Mouse (Mus musculus) v-Abl transformed pro-B cells (cell line): Measurements from ENCODE around the gene Klhl7.
"Not testable (repeated sequence)": the region's sequence is repeated elsewhere in the genome, so short reads cannot be mapped to it uniquely, and the experiment has no call there.

ENCODE experiments used
- in situ Hi-C, 2 experiments: fragments of 400-800 bp; cut with MboI; formaldehyde crosslinking; loops; one replicate each; pipeline ENCODE4 v1.15.1; 2025; ENCODE audit not compliant: unreplicated experiment in 2 of 2

Gene Klhl7

DNA sequence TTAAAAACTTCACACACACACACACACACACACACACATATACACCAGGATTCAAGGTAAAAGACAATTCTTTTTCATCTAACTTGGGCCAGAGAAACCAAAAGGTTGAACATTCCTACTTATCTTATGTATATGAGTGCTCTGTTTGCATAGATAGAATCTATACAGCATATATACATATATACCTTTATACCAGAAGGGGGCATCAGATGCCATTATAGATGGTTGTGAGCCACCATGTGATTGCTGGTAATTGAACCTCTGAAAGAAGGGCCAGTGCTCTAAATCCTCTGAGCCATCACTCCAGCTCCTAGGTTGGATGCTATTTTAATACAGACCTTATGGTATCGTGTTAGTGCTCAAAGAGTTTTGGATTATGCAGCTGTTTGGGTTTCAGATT lies 12.0 kb upstream of the Klhl7 start:
- in situ Hi-C loops, result loop anchor here in 1 of 2 experiments (10.0 kb wide), 1 partner anchor 276 kb away; the partner anchor contains the start of gene Nos3

DNA sequence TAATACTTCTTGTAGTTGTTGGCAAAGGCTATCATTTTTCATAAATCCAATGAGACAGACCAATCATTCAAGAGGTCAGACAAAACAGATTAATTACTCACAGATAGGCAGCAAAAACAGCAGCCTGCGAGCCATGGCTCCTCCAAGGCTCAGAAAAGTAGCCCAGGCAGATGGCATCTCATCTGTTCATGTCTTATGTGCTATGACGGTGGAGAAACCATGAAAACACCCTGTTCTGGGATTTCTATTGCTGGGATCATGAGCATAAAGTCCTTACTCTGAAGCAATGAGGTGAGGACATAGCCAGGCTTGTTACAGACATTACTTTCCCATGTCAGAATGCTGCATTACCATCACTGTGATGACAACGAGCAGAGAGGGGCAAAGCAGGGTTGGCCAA lies 7.9 kb upstream of the Klhl7 start:
- in situ Hi-C loops, result no loop called here

DNA sequence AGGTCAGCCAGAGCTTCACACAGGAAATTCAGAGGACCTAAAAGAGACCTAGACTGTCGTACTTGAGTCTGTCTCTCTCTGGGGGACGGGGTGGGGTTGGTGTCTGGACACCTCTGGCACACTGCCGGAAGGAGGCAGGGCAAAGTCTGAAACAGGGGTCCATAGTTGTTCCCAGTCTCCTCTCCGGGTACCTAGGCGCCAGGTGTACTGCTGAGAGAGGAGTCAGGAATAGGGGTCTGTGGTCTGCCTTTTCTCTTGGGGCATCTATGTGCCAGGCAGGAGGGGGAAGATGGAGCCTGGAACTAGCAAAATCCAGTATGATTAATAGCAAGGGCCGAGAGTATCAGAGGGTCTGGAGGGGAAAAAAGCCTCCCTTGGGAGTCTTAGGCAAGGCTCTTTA lies 5.0 kb upstream of the Klhl7 start:
- in situ Hi-C loops, result no loop called here

DNA sequence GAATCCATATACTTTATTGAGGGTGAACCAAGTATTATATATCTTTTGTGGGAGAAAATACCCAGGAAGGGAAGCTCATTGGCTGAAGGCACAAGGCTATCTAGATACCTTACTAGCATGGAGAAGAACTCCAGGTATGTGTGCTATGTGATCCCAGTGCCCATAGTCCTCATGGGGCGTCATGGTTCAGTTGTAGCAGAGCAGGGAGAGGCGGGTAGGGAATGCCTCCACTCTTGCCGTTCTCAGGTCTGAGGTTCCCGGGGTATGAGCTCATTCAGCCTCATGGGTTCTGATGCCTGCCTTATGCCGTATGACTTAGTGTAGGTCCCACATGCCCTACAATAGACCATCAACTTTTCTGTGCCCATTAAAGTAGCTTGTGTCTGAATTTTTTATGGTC lies 4.5 kb upstream of the Klhl7 start:
- in situ Hi-C loops, result no loop called here

DNA sequence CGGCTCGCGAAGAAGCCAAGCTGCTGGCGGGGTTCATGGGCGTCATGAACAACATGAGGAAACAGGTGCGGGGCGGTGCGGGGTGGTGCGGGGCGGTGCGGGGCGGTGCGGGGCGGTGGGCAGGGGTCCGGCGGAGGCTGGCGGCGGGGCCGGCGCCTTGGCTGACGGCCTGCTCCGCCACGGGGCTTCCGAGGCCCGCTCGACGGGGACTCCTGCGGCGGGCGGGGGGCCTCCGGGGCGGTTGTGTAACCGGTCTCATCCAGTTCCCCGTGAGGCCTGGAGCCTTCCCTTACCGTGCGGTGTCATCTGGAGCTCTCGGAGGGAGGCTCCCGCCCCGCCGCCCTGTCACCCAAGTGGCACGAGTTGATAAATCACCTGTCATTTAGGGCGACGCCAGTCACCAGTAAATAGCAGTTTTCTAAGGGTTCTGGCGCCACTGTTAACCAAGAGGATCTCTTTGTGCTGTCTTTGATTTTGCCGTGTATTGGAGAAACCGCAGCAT lies 456 bp downstream of the Klhl7 start:
- in situ Hi-C loops, result no loop called here

DNA sequence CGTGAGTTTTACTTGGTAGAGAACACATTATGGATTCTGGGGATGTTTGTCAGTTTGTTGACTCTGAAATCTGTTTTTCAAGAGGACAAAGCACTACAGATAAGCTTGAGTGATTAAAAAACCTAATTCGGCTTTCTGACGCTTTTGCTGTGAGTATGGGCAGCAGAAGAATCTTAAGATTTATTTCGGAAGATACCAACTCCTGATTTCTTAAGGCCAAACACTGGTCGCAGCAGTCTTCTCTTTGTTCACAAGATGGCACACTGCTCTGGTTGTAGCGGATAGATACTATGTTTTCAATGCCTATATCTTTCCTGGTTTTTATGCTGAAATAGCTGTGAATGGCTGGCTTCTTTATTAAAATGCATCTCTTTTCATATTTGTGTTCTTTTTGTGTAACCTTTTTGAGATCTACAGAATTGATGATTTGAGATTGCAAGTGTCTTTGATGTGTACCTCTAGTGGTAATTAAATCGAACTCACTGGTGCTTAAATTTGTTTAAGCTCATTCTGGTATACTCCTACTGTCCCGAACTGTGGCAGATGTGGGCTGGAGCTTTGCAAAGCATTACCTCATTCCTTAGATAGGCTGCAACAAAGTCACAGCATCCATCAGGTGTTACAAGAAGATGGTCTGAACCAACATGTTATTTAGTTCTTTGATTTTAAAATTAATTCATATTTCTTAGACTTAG lies 1.2 kb downstream of the Klhl7 start:
- in situ Hi-C loops, result no loop called here

DNA sequence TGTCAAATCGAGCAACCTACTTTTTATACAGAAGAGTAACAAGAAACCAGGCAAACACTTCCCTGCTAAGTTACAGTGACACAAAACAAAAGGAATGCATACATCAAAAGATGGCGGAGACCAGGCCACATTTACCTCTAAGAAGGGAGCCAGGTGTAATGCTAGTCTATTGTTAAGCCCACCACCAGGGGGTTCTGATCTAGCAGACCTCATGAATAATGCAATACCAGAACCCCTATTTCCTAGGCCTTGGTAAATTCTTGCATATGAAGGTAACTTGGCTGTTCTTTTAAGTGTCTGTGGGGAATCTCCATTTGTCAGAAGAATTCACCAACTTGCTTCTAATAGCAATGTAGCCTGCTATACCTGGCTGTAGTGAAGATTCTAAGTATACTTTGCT lies 2.8 kb downstream of the Klhl7 start:
- in situ Hi-C loops, result not testable (repeated sequence)

DNA sequence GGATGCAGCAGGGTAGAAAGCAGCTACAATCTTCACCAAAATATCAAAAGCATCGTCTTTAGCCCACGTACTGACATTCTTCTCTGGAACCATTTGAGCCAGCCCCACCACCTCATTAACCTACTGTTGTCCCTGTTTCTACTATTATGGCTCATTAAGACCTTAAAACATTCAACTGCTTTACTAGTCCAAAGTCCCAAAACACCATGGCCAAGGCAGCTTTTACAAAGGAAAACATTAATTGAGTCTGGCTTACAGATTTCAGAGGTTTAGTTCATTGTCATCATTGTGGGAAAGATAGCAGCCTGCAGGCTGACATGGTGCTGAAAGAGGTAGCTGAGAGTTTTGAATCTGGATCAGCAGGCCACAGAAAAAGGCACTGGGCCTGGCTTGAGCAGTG lies 3.4 kb downstream of the Klhl7 start:
- in situ Hi-C loops, result no loop called here

DNA sequence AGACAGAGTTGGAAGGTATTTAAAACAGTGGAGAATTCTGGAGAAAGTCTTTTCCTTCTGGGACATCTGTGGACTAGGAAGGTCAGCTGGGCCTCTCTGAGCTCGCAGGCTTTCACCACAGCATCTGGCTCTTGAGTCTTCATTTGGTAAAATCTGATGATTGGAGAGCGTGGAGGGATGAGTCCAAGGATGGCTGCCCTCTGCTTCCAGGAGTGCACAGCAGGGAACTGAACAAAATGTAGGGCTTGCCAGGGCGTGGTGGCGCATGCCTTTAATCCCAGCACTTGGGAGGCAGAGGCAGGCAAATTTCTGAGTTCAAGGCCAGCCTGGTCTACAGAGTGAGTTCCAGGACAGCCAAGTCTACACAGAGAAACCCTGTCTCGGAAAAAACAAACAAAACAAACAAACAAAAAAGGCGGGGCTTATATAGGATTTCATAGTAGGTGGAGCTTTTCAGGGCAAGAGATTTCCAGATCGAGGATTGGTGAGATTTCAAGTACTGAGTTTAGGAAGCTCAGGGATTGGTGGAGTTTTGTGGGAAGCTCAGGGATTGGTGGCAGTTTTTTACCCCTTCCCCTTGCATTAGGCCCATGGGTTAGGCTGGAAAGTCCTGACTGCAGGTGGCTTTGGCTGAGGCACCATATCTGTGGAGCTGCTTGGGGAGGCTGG lies 6.8 kb downstream of the Klhl7 start:
- in situ Hi-C loops, result no loop called here

DNA sequence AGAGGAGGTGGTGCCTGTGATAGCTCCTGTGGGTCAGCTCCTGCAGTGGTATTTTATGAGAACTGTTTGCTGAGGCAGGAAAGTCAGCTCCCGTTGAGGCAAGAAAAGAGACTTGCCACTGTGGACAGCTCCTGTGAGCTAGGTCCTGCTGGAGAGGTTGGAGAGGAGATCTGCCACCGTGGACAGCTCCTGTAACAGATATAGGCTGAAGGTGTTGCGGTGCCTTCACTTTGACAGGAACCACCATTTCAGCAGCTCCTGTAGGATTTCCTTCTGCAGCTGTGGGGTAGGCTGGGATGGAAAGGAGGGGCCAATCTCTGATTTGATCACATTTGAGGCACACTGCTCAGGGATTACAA lies 7.3 kb downstream of the Klhl7 start:
- in situ Hi-C loops, result no loop called here

DNA sequence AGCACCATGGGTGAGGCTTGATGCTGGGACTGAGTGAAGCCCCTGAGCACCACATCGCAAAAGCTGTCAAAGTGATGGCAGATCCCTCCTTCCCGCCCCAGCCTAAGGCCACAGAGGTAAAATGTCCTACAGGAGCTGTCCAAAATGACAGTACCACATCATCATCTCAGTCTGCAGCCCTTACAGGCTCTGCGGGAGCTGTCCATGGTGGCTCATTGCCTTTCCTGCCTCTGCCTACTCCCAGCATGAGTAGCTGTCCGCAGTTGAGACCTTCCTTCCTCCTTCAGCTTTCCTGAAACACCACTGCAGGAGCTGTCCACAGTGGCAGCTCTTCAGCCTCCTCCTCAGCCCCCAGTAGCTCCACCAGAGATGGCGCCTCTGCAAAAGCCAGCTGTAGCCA lies 9.7 kb downstream of the Klhl7 start:
- in situ Hi-C loops, result no loop called here

DNA sequence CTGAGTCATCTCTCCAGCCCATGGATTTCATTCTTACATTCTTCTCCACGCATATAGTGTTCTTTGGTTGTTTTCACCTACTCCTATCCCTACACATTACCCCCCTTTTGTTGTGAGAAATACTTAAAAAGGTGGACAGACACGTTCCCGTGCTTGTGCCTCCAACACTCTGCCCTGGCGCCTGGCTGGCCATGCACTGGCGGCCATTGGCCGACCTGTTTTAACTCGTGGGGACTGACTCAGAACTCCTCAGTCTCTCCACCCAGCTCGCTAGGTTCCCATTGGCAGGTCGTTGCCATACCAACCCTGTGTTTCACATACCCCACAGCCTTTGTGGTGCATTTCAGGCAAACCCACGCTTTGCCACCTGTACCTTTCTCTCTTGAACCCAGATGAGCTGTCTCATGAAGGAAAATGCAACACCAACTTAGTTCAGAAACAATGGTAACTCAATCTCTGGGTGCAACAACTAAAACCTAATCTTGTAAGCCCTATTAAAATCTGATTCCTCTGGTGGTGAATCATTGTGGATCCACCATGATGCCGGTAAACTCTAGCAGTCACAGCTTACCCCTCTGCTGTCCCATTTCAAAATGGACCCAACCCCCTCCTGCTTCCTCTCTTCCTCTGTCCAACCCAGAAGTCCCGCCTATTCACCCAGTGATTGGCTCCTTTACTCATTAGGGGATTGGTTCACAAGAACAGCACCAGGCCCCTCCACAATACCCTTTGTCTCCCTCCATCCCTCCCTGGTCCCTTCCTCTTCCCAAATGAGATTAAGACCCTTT lies 11.9 kb downstream of the Klhl7 start:
- in situ Hi-C loops, result no loop called here

DNA sequence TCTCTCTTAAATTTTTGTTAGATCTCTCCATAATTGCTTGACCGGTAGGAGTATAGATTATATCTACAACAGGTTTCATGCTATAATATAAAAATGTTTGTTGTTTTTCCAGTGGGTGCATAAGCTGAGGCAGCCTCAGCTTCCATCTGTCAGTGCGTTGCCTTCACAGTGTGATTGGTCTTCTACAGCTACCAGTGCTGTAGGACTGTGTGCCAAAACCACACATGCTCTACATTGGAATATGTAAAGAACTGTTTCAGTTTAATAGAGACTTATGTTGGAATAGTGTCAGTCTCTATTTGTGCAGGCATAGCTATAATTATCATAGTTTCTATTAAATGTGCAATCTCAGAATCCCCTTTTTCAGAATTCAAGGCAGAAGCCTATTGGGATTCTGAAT lies 21.8 kb downstream of the Klhl7 start:
- in situ Hi-C loops, result no loop called here

DNA sequence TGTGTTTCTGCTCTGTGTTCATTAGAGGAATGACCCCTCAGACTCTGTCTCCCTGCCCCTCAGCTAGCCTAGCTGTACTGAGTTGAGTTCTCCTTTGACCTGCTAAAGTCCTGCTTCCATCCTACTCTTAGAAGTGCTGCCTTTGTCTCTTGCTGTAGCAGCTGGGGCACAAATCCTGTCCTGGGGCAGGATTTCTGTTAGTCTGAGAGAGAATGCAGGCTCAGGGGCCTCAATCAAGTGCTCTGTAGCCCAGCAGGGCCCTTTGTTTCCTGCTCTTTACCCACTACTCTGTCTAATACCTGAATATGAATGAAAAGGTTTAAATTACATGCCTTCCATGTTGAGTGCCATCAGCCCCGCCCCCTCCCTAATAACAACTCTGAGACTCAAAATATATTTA lies 23.8 kb downstream of the Klhl7 start:
- in situ Hi-C loops, result no loop called here

DNA sequence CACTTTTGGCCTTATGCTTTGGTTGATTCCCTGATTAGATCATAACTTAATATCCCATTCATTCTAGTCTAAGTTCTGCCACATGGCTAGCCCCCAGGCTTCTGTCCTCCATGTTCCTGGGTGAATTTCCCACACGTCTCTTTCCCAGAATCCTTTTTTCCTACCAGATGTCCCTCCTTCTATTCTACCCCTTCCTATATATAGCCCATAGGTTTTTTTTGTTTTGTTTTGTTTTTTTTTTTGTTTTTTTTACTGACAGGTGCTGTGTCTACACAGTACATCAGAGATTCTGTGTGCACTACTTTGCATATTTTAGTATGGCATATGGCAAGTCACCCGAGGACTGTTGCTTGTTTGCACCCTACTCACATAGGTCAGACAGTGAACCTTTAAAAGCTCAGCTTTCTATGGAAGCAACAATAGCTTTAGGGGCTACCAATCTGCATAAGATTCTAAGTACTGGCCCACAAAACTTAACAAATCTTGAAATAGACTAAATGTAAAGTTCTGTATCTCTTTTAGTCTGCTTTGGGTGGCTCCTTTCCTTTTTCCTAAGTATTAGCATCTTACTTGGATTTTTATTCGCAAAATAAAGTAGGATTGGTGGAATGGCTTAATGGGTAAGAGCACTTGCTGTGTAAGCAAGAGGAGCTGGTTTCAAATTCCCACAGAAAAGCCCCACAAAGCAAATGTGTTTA lies 24.3 kb downstream of the Klhl7 start:
- in situ Hi-C loops, result no loop called here

DNA sequence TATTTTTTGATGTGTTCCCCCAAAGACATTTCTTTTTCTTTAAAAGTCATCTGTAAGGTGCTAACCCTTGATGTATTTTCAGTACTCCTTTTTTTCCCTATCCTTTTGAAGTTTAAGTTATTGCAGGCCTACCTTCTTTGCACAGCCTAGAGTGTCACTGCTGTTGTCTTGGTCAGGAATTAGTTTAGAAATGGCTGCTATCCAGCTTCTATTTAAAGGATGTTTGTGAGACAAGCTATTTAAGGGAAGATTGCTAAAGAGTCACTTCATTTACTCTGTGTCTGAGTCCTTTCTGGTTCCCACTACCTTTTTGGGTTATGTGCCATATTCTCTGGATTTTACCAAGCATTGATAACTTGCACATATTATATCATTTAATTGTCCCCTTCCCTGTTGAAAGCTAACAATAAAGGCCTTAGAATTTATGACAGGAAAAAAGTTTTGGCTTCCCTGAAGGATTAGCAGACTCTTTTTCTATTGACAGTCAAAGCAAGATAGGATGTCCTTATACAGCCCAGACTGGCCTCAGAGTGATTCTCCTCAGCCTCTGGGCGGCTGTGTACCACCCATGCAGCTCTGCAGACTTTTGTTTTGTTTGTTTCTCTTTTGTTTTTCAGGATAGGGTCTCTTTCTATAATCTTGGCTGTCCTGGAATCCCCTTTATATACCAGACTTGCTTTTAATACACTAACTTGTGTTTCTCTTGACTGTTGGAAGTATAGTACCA lies 25.7 kb downstream of the Klhl7 start:
- in situ Hi-C loops, result no loop called here

DNA sequence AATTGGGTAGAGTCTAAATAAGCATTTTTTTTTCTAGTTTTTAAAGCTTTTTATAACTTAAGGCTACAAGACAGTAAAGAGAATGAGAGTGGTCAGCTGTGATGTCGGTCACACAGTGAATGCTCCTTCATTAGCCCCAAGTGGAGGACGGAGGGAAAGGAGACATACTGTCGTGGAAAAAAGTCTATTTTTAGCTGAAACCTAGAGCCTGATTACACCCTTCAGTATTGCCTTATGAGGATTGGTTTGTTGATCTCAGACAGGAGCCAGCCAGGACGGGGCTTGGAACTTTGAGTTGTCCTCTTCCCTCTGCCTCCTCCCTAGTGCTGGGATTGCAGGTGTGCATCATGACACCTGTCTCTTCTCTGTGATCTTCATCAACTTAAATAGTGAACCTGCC lies 26.6 kb downstream of the Klhl7 start:
- in situ Hi-C loops, result no loop called here

DNA sequence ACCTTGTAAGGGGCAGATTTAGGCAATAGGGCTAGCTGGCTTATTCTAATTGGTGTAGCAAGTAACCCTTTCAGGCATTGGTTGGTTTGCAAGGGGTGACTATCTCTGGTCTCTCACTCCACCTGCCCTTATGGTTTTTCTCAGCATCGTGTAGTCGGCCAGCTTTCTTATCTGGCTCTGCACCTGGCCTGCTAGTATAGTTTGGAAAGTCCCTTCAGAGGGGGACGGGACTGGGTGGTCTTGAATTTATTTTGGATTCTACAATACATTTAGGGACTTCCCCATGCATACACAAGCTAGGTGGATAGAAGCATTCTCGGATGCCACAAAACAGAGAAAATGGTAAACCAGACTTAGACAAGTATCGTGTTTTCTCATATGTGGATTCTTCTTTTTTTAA lies 46.6 kb downstream of the Klhl7 start:
- in situ Hi-C loops, result no loop called here

DNA sequence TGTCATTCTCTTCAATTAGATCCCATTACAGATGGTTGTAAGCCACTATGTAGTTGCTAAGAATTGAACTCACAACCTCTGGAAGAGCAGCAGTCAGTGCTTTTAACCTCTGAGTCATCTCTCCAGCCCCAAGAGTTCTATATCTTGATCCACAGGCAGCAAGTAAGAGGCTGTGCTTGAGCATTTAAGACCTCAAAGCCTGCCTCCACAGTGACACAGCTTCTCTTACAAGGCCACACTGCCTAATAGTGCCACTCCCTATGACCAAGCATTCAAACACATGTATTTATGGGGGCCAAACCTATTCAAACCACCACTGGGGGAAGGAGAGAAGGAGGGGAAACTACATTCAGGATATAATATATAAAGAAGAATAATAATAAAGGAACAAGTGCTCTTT lies 51.8 kb downstream of the Klhl7 start:
- in situ Hi-C loops, result loop anchor here in 1 of 2 experiments (25.0 kb wide), 1 partner anchor 335 kb away; no protein-coding TSS in a partner anchor

DNA sequence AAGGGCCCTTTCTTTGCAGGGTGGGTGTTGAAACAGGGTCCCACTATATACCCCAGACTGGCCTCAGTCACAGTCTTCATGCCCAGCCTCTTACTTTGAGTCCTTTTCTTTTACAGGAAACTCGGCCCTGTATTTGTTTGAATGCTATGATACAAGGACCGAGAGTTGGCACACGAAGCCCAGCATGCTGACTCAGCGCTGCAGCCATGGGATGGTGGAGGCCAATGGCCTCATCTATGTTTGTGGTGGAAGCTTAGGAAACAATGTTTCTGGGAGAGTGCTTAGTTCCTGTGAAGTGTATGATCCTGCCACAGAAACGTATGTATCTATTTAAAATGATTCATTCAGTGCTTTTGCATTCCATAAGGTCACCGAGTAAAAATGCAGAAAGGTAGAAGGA lies 56.4 kb downstream of the Klhl7 start:
- in situ Hi-C loops, result loop anchor here in 1 of 2 experiments (25.0 kb wide), 1 partner anchor 331 kb away; no protein-coding TSS in a partner anchor
